Mouse (Mus musculus) limb, embryonic 15.5 days (tissue): ENCODE measurements at regions not wholly inside any gene's neighbourhood (a gene's known extent, or its start where the extent isn't known, plus 50 kb on each side); places are given as distances from the start of the nearest gene placed in this dataset.

Experiments used
- ATAC-seq: fragments of 200-750 bp; cut with Nextera tagmentation; 2 replicates; pipeline ENCODE4 v1.8.0; 2017; ENCODE audit warnings: low read depth, moderate TSS enrichment; ENCODE audit not compliant: insufficient number of reproducible peaks, low FRiP score, low TSS enrichment
- H3K27ac ChIP-seq: fragments of 300-500 bp; sonication (generic); 2 replicates; pipeline ENCODE4 v1.5.1; 2015; ENCODE audit warnings: moderate library complexity, mild to moderate bottlenecking, inconsistent platforms
- H3K27me3 ChIP-seq: fragments of 300-500 bp; sonication (generic); 2 replicates; pipeline ENCODE4 v1.6.1; 2015; ENCODE audit warnings: inconsistent platforms
- H3K36me3 ChIP-seq: fragments of 300-500 bp; sonication (generic); 2 replicates; pipeline ENCODE4 v1.6.1; 2015; ENCODE audit warnings: inconsistent platforms
- H3K4me1 ChIP-seq: fragments of 300-500 bp; sonication (generic); 2 replicates; pipeline ENCODE4 v1.6.1; 2015; ENCODE audit warnings: inconsistent platforms
- H3K4me2 ChIP-seq: fragments of 300-500 bp; sonication (generic); 2 replicates; pipeline ENCODE4 v1.6.1; 2015; ENCODE audit warnings: mild to moderate bottlenecking, inconsistent platforms
- H3K4me3 ChIP-seq: fragments of 300-500 bp; sonication (generic); 2 replicates; pipeline ENCODE4 v1.5.1; 2015; ENCODE audit warnings: mild to moderate bottlenecking, inconsistent platforms
- H3K9ac ChIP-seq: fragments of 300-500 bp; sonication (generic); 2 replicates; pipeline ENCODE4 v1.6.1; 2015; ENCODE audit warnings: inconsistent platforms
- H3K9me3 ChIP-seq: fragments of 300-500 bp; sonication (generic); 2 replicates; pipeline ENCODE4 v1.6.1; 2016; ENCODE audit warnings: inconsistent platforms
- WGBS: fragments of 180-500 bp; shearing (Covaris S2); methylation state at CpG from one replicate; pipeline ENCODE4 v1.1.7; 2015; 5-methylcytosine and 5-hydroxymethylcytosine counted together

- Histone ChIP-seq H3K9me3 (no peaks in the 10 kb centered on the region), H3K36me3 (no peaks in the 10 kb centered on the region), H3K27ac (no peak overlapping the region), H3K4me1 (no peaks in the 10 kb centered on the region), H3K9ac (no peak overlapping the region), H3K4me3 (no peak overlapping the region), H3K27me3 (no peaks in the 10 kb centered on the region), H3K4me2 (no peak overlapping the region)
- ATAC-seq, result no peak
- WGBS, result 86% methylated on average over 4 of the region's 4 CpGs
Measured at GRCm38 (mm10) chr19:21214253-21214652, 57.8 kb upstream of the Zfand5 start.

GRCm38 (mm10) chr19:21193461-21193860, 78.6 kb upstream of the Zfand5 start:
- no peaks in the 10 kb centered on the region for H3K36me3 ChIP-seq
- ATAC-seq, result no peak

GRCm38 (mm10) chr19:21192576-21192975, 79.5 kb upstream of the Zfand5 start:
- Histone ChIP-seq H3K4me2 (no peak overlapping the region), H3K4me1 (no peaks in the 10 kb centered on the region), H3K36me3 (no peaks in the 10 kb centered on the region), H3K4me3 (no peak overlapping the region), H3K27ac (no peak overlapping the region), H3K9ac (no peak overlapping the region), H3K27me3 (no peaks in the 10 kb centered on the region), H3K9me3 (no peaks in the 10 kb centered on the region)
- no peak for ATAC-seq
- 77% methylated on average over 6 of the region's 6 CpGs for WGBS

More at GRCm38 (mm10) chr19:21193461-21193860, 78.6 kb upstream of the Zfand5 start:
- Histone ChIP-seq H3K27ac (no peak overlapping the region), H3K9me3 (no peaks in the 10 kb centered on the region), H3K9ac (no peak overlapping the region), H3K4me3 (no peak overlapping the region), H3K4me1 (no peaks in the 10 kb centered on the region), H3K4me2 (no peak overlapping the region), H3K27me3 (no peaks in the 10 kb centered on the region)
- 58% methylated on average over 10 of the region's 10 CpGs for WGBS

GRCm38 (mm10) chr19:21189216-21189615, 82.9 kb upstream of the Zfand5 start:
- Histone ChIP-seq H3K9me3 (no peaks in the 10 kb centered on the region), H3K4me3 (no peak overlapping the region), H3K36me3 (no peaks in the 10 kb centered on the region), H3K27ac (no peak overlapping the region), H3K4me2 (no peak overlapping the region), H3K27me3 (no peaks in the 10 kb centered on the region), H3K9ac (no peak overlapping the region), H3K4me1 (no peaks in the 10 kb centered on the region)
- no peak for ATAC-seq
- WGBS, result 38% methylated on average over 4 of the region's 4 CpGs

GRCm38 (mm10) chr19:21186656-21187055, 85.4 kb upstream of the Zfand5 start:
- no peak overlapping the region for H3K4me2 ChIP-seq
- H3K9me3 ChIP-seq, result no peaks in the 10 kb centered on the region
- WGBS, result 85% methylated on average over 1 of the region's 1 CpGs
- H3K27me3 ChIP-seq, result no peaks in the 10 kb centered on the region
- H3K4me1 ChIP-seq, result no peaks in the 10 kb centered on the region
- no peak overlapping the region for H3K9ac ChIP-seq
- ATAC-seq, result no peak
- H3K36me3 ChIP-seq, result no peaks in the 10 kb centered on the region
- H3K4me3 ChIP-seq, result no peak overlapping the region
- no peak overlapping the region for H3K27ac ChIP-seq

- H3K36me3 ChIP-seq, result no peaks in the 10 kb centered on the region
- ATAC-seq, result no peak
- H3K4me1 ChIP-seq, result no peaks in the 10 kb centered on the region
- WGBS, result 81% methylated on average over 1 of the region's 1 CpGs
- no peaks in the 10 kb centered on the region for H3K9me3 ChIP-seq
- H3K4me2 ChIP-seq, result no peak overlapping the region
- no peak overlapping the region for H3K9ac ChIP-seq
- no peak overlapping the region for H3K27ac ChIP-seq
- no peak overlapping the region for H3K4me3 ChIP-seq
- no peaks in the 10 kb centered on the region for H3K27me3 ChIP-seq
Measured at GRCm38 (mm10) chr19:21186016-21186415, 86.1 kb upstream of the Zfand5 start.

GRCm38 (mm10) chr19:21183028-21183427, 89.0 kb upstream of the Zfand5 start:
- H3K27me3 ChIP-seq, result no peaks in the 10 kb centered on the region
- H3K4me3 ChIP-seq, result no peak overlapping the region
- no peak overlapping the region for H3K4me2 ChIP-seq
- H3K9me3 ChIP-seq, result no peaks in the 10 kb centered on the region
- ATAC-seq, result no peak
- H3K9ac ChIP-seq, result no peak overlapping the region
- H3K4me1 ChIP-seq, result no peaks in the 10 kb centered on the region
- no peaks in the 10 kb centered on the region for H3K36me3 ChIP-seq
- WGBS, result 77% methylated on average over 4 of the region's 4 CpGs
- no peak overlapping the region for H3K27ac ChIP-seq

GRCm38 (mm10) chr19:21179886-21180285, 92.2 kb upstream of the Zfand5 start:
- no peaks in the 10 kb centered on the region for H3K4me1 ChIP-seq
- H3K4me2 ChIP-seq, result no peak overlapping the region
- WGBS, result 78% methylated on average over 1 of the region's 1 CpGs
- no peak overlapping the region for H3K4me3 ChIP-seq
- no peak overlapping the region for H3K27ac ChIP-seq
- no peak overlapping the region for H3K9ac ChIP-seq
- H3K27me3 ChIP-seq, result no peaks in the 10 kb centered on the region
- ATAC-seq, result no peak
- H3K36me3 ChIP-seq, result no peaks in the 10 kb centered on the region
- H3K9me3 ChIP-seq, result no peaks in the 10 kb centered on the region

GRCm38 (mm10) chr19:21175426-21175831, 96.6 kb upstream of the Zfand5 start:
- Histone ChIP-seq H3K4me1 (no peaks in the 10 kb centered on the region), H3K9ac (no peak overlapping the region), H3K27me3 (no peaks in the 10 kb centered on the region), H3K9me3 (no peaks in the 10 kb centered on the region), H3K4me2 (no peak overlapping the region), H3K4me3 (no peak overlapping the region), H3K36me3 (no peaks in the 10 kb centered on the region), H3K27ac (no peak overlapping the region)
- 52% methylated on average over 3 of the region's 3 CpGs for WGBS
- ATAC-seq, result no peak

GRCm38 (mm10) chr19:21174636-21175035, 97.4 kb upstream of the Zfand5 start:
- H3K36me3 ChIP-seq, result no peaks in the 10 kb centered on the region
- no peak overlapping the region for H3K9ac ChIP-seq
- H3K4me2 ChIP-seq, result no peak overlapping the region
- H3K27me3 ChIP-seq, result no peaks in the 10 kb centered on the region
- ATAC-seq, result no peak
- 58% methylated on average over 5 of the region's 5 CpGs for WGBS
- no peaks in the 10 kb centered on the region for H3K4me1 ChIP-seq
- H3K27ac ChIP-seq, result peak overlapping the region; percentile 4; the same call in 1 of the 2 replicates
- H3K4me3 ChIP-seq, result no peak overlapping the region
- H3K9me3 ChIP-seq, result no peaks in the 10 kb centered on the region

GRCm38 (mm10) chr19:21173896-21174483, 98.1 kb upstream of the Zfand5 start:
- Histone ChIP-seq H3K9ac (no peak overlapping the region), H3K4me1 (no peaks in the 10 kb centered on the region), H3K27ac (no peak overlapping the region), H3K9me3 (no peaks in the 10 kb centered on the region), H3K4me3 (no peak overlapping the region), H3K4me2 (no peak overlapping the region), H3K27me3 (no peaks in the 10 kb centered on the region), H3K36me3 (no peaks in the 10 kb centered on the region)
- 61% methylated on average over 5 of the region's 5 CpGs for WGBS
- no peak for ATAC-seq

- H3K36me3 ChIP-seq, result no peaks in the 10 kb centered on the region
- WGBS, result 44% methylated on average over 2 of the region's 2 CpGs
- H3K27ac ChIP-seq, result no peak overlapping the region
- no peaks in the 10 kb centered on the region for H3K9me3 ChIP-seq
- H3K4me2 ChIP-seq, result no peak overlapping the region
- H3K4me3 ChIP-seq, result no peak overlapping the region
- no peaks in the 10 kb centered on the region for H3K27me3 ChIP-seq
- H3K9ac ChIP-seq, result no peak overlapping the region
- ATAC-seq, result no peak
- 0 out of 2 replicates have a peak, but pooled peaks cover 2% of the 10 kb centered on the region for H3K4me1 ChIP-seq
Measured at GRCm38 (mm10) chr19:21171191-21171590, 100.9 kb upstream of the Zfand5 start.

- Histone ChIP-seq H3K9me3 (no peaks in the 10 kb centered on the region), H3K27me3 (no peaks in the 10 kb centered on the region), H3K9ac (no peak overlapping the region), H3K27ac (no peak overlapping the region), H3K36me3 (no peaks in the 10 kb centered on the region), H3K4me2 (no peak overlapping the region), H3K4me1 (0 out of 2 replicates have a peak, but pooled peaks cover 6% of the 10 kb centered on the region), H3K4me3 (no peak overlapping the region)
- WGBS, result 24% methylated on average over 2 of the region's 2 CpGs
- ATAC-seq, result no peak
Measured at GRCm38 (mm10) chr19:21170785-21171184, 101.3 kb upstream of the Zfand5 start.
